Mouse (Mus musculus) heart, adult 11 months (tissue): ENCODE data around the gene Etfbkmt.
"Not testable (repeated sequence)": the region's sequence is repeated elsewhere in the genome, so short reads cannot be mapped to it uniquely, and the experiment has no call there.

Experiments used
- DNase-seq: peaks from one replicate; pipeline ENCODE4 v3.0.0; 2022

The Etfbkmt gene

DNA sequence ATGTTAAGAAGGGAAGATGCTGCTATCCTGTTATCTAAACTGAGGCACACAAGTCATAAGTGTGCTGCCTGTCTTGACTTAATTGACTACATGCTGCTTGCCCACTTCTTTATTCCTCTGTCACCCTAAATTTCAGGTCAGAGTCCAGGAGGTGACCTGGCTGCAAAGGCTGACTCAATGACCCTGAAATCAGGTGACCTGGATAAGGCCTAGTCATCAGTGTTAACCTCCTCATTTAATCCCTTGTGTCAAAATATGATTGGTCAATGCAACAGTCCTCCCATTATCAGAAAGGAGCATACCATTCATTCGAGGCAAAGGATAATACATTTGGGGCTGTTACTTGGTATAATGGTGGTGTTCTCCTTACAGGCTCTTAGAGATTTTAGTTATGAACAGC is at the start of gene Etfbkmt:
TSS of gene Etfbkmt (plus strand) at position 379 of the 400 bp plus-strand sequence.
- DNase-seq, result peak; percentile 22

DNA sequence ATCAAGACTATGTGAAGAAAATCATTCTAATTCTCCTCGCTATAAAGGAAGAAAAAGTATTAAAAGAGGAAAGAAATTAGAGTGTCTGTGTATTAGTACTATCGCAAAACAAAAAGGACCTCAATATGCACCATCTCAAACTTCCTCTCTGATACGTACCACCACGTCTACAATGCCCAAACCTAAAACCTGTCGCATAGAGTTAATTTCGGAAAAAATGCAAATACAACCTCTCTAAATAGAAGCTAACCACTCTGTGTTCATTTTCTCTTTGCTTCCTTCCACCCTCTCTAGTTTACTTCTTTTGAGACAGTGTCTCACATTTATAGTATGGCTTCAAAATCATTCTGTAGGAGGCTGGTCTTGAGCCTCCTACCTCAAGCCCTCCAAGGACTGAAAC is 47.2 kb upstream of the Etfbkmt start:
- DNase-seq, result no peak

DNA sequence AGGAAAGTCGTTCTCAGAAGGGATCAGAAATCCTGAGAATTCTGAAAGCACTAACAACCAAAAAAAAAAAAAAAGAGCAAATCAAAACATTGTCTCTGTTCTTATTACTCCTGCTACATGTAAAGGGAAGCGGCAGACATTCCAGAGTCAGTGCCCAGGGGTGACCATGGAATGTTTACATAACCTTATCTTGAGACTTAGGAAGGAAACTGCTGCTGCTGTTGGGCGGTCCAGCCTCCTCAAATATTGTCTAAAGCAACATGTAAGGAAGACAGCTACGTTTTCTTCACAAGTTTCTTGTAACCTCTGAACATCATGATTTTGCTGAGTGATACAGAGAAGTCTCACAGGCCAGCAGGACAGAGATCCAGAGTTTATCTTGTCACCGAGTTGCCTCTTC is 46.2 kb upstream of the Etfbkmt start:
- DNase-seq, result peak; percentile 96

DNA sequence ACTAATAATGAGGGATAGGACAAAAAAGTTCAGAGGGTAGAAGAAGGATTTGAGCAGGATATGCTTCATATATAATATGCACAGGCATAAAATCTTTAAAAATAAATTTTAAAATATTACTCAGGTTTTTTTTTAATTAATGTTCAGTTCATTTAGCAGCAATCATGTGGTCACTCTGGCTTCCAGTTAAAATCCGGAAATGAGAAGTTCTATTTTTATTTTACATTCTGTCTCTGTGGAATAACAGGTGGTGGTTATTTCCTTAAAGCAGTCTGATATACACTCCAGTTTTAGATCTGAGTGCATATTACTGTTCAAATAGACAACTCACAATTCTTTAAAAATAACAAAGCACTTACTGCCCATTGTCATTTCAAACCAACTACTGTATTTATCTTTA is 45.1 kb upstream of the Etfbkmt start:
- no peak for DNase-seq

DNA sequence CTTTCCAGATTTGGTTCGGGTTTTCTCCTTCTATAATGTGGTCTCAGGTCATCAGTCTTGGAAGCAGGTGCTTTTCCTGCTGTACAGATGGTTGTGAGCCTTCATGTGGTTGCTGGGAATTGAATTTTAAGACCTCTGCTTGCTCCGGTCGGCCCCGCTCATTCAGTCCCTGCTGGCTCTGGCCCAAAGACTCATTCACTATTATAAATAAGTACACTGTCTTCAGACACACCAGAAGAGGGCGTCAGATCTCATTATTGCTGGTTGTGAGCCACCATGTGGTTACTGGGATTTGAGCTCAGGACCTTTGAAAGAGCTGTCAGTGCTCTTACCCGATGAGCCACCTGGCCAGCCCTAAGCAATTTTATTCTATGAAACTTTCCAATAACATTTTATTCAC is 44.3 kb upstream of the Etfbkmt start:
- peak; percentile 84 for DNase-seq

DNA sequence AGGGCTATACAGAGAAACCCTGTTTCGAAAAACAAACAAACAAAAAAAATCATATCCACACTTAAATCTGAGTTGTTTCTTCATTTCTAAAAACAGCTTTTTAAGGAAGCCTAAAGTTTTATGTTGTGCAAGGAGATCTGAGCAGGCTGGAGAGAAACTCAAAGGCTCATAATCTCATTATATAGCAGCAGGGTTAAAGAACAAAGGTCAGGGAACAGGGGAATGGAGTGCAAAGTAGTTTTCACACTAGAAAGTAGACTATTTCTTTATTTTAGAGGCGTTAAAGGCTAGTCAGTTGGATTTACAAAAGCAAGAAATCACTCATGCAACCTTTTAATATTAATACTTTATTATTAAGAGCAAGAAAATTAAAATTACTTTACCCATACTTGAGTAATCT is 43.4 kb upstream of the Etfbkmt start:
- no peak for DNase-seq

DNA sequence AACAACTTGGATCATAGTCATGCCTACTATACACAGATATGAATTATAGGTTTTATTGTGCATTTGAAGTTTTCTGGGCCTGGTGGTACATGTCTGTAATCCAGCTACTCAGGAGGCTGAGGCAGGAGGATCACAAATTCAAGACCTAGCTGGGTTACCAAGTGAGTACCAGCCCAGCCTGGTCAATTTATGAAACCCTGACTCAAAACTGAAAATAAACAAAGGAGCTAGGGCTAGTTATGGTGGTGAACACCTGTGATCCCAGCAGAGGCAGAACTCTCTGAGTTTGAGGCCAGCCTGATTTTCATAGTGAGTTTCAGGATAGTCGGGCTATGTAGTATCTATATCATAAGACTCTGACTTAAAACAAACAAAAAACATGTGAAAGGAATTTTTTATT is 42.4 kb upstream of the Etfbkmt start:
- DNase-seq, result peak; percentile 35

DNA sequence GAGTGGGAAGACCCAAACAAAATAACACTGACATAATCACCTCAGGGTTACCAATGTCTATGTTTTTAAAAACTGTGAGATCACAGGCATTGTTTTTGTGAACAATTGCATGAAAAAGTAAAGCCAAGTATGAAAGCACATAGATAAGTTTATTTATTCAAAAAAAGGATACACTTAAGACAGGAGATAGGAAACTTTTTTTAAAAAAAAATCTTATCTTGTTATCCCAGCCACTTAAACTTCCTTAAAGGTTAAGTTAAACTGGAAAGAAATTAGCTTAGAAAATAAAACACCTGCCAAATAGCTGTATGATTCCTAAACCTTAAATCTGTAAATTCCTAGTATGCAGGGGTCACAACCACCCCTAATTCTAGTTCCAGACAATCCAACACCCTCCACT is 40.7 kb upstream of the Etfbkmt start:
- DNase-seq, result peak; percentile 22

DNA sequence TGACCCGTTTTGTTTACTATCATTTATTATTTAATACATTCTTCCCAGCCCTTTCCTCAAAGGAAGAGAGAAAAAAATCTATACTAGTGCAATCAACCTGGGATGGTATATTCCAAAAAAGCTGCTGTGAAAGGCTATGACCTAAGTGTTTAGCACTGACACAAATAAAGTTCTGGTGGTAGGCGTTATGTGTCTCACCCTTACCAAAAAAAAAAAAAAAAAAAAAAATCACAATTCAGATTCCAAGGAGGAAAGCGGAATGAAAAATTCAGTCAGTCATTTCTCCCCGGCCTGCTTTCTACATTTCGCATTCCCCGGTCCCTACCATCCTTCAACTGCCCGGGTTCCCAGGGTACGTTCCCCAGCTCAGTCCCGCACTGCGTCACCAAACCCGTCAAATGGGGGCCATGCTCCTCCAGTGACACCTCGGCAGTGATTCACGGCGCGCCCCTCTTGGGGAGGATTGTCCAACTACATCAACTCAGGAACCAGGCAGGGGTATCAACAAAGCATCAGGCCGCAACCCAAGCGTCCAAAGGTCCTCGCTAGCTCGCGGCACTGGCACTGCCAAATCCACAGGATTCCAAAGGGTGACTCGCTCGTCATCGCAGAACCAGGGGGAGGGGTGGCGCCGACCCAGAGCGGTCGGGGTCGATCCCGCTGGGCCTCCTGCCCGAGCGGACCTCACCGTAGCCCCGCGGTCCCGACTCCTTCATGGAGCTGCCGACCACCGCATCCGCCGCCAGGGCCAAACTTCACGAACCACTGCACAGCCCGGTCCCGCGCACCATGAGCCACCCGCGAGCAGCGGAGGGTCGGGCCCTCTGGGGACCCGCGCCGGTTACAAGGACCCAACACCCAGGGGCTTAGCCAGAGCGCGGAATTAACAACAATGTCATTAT is 39.2 kb upstream of the Etfbkmt start:
- DNase-seq, result peak; percentile 97

DNA sequence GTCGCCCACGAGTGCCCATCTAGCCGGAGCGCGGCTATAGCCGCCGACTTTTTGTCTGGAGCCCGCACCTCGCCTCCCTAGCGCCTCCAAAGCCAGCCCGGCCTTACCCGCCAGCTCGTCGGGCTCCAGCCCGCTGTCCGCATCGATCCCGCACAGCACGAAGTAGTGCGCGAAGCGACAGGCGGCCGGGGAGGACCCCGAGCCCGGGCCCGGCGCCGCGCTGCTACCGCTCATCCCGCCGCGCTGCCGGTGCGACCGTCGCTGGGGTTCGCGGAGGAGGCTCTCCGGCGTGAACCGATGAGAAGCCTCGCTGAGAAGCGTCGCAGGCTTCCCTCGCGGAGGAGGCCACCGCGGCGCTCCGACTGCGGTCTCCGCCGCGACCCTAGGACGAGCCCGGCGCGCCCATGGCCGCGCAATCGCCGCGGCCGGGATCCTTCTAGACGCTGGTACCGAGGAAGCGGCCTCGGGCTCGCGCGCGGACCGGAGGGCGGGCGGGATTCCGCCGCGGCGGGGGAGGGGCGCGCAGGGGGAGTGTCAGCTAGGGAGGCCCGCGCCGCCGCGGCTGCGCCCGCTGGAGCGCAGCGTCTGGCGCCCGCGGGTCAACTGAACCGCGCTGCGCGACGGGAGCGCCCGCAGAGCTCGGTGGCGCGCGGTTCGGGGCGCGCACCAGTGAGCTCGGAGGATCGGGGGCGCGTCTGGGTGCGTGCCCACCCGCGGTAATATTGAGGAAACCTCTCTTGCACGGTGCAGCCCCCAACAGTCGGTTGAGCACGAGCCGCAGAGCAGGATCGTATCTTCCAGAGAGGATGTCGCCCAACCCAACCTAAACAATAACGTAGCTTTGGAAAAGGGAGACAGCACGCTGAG is 38.3 kb upstream of the Etfbkmt start, which contains the start of gene Dennd5b:
TSS of gene Dennd5b (minus strand) at position 605 of the 867 bp plus-strand sequence.
- DNase-seq, result peak; percentile 99

DNA sequence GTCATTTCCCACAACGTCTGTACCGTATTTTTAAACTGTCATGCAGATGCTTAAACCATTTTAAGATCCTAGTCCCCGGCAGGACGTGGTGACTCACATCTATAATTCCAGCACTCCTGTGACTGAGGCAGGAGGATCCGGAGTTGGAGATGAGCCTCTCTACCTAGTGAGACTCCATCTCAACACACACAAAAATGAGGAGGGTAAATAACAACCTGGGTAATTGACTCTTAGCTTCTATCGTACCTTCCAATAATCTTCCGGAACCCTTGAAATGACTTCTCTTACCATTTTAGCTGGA is 37.8 kb upstream of the Etfbkmt start:
- no peak for DNase-seq

DNA sequence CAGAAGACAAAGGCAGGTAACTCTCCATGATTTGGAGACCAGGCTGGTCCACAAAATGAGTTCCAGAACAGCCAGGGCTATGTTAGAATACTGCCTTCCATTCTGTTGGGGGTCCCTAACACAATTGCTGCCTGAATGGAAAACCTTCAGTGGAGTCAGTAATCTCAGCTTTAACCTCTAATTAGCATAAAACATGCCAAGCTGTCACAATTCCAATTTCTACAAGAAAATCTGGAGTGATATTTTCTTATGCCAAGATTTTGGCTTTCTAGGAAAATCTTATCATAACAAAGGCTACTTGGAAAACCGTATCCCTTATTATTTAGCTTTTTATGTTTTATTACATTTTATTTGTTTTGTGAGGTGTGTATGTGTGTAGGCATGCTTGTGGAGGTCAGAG is 36.2 kb upstream of the Etfbkmt start:
- no peak for DNase-seq

DNA sequence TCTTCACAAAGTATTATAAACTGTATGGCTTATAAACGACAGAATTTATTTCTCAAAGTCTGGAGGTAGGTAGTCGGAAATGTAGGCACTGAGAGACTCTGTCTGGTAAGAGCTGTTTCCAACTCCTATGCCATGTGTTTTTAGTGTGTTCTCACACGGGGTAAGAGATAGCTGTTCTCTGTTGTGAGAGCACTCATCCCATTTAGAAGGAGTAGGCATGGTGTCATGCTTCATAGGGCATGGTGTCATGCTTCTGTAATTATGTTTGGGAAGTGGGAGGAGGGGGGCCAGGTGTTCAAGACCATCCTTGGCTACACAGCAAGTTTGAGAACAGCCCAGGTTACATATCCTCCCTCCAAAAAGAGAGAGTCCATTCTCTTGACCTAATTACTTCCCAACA is 32.0 kb upstream of the Etfbkmt start:
- DNase-seq, result peak; percentile 37

DNA sequence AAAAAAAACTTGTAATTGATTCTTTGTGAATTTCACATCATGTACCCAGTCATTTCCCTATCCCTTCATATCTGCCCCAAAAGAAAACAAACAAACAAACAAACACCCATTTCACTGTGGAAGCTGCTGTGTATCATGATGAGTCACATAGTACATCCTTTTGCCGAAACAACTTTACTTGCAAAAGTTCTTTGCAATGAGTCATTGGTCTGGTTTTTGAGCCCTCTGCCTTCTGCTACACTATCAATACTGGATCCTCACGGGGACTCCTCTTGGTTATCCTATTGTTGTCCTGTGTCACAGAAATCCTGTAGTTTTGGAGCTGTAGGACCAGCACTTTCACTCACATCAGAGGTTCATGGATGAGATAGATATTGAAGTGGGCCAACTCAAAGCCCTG is 30.7 kb upstream of the Etfbkmt start:
- DNase-seq, result no peak

DNA sequence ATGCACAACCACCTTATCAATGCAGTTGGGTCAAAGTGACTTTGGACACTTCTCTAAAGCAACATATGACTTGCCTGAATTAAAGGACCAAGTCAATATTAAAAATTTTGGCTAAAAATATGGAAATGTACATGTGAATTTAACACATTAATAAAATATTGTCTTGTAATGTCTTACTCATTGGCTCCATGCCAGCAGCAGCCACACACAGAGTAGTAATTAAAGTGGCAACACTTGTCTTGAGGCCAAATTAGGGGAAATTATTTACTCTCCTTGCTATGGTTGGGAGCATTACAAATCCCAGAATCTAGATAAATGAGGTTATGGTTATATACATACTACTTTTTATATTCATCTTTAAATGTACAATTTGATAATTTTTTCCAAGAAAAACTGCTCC is 22.7 kb upstream of the Etfbkmt start:
- peak; percentile 25 for DNase-seq

DNA sequence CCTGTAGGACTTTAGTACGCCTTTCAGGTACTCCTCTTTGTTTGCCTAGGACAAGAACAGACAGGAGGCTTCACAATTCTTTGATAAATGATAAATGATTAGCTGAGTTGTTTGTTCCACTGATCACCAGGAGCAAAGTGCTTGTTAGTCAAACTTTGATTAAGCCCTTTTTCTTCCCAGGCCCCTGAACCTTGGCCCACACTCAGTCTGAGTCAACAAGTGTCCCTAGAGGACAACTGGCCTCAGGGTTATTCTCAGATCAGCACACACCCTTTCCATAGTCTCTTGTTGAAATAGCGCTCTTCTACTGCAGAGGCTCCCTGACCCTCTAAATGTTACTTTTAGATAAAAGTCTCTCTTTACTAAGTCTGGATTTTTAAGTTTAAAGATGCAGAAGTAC is 20.7 kb upstream of the Etfbkmt start:
- peak; percentile 96 for DNase-seq

DNA sequence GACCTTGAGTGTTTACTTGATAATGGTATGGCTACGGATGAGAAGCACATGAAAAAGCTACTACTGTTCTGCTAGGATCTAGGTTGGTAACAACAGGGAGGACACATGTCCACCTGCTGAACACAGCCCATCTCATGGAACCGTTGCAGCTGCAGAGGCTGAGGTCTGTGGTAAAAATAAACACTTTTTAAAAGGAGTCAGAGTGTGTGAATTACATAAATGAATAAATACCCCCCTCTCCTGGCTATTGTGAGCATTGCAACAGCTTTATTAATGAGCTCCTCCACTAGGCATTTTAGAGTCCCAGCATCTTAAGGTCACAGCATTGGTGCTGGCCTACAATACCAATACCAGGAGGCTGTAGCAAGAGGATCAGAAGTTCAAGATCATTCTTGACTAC is 19.8 kb upstream of the Etfbkmt start:
- peak; percentile 93 for DNase-seq

DNA sequence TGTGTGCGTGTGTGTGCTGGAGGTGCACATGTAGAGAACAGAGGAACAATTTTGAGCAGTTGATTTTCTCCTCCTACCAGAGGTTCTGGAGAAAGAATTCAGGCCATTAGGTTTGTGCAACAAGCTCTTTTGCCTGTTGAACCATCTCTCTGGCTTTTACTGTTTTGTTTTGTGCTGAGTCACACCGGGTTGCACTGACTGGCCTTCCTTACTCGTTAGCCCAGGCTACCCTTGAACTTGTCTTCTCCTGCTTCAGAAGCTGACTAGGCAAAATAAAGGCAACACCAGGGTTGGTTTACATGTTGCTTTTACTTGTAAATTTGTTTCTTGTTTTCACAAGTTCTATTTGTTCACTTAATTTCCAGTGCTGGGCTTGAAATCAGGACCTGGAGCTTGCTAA is 16.6 kb upstream of the Etfbkmt start:
- peak; percentile 61 for DNase-seq

DNA sequence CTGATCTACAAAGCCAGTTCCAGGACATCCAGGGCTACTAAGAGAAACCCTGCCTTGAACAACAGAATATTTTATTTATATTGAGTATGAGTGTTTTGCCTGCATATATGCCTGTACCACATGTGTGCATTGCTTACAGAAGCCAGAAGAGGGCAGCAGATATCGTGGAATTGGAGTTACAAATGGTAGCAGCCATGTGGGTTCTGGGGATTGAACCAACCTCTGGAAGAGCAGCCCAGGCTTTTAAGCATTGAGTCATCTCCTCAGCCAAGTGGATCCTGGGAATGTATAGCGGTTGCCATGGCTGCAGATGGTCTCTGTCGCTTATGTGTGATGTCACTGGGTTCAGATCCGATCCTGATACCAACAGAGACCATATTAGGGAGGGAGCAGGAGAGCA is 13.0 kb upstream of the Etfbkmt start:
- peak; percentile 90 for DNase-seq

DNA sequence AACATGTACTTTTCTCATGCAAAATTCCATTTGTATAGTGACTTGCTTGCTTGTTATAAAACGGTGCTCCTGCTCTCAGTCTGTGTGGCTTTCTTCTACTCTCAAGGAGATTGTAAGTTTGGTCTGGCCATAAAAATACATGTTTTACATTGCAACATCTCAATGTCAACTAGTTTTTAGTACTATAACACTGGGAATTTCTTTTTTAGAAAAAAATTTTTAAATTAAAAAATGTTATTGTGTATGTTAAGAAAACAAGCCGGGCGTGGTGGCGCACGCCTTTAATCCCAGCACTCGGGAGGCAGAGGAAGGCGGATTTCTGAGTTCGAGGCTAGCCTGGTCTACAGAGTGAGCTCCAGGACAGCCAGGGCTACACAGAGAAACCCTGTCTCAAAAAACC is 9.8 kb upstream of the Etfbkmt start, which contains the start of gene Gm10203:
TSS of gene Gm10203 (plus strand) at position 301 of the 400 bp plus-strand sequence.
- DNase-seq, result not testable (repeated sequence)

DNA sequence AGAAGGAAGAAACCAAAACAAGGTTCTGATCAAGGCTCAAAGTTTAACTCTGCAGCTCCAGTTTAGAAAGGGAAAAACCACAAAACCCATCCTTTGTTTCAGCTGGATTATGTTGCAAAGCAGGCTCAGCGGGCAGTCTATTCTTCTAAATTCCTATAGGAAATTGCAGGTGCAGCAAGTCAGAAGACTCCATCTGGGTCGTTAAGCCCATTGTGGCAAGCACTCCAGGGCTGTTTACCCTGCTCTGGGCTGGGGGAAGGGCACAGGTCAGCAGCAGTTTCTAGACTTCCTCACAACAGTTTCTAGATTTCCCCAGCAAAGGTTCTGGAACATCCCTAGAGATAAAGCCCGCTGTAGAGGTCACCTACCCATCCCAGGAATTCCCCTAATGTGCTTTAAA is 8.5 kb upstream of the Etfbkmt start:
- peak; percentile 29 for DNase-seq

DNA sequence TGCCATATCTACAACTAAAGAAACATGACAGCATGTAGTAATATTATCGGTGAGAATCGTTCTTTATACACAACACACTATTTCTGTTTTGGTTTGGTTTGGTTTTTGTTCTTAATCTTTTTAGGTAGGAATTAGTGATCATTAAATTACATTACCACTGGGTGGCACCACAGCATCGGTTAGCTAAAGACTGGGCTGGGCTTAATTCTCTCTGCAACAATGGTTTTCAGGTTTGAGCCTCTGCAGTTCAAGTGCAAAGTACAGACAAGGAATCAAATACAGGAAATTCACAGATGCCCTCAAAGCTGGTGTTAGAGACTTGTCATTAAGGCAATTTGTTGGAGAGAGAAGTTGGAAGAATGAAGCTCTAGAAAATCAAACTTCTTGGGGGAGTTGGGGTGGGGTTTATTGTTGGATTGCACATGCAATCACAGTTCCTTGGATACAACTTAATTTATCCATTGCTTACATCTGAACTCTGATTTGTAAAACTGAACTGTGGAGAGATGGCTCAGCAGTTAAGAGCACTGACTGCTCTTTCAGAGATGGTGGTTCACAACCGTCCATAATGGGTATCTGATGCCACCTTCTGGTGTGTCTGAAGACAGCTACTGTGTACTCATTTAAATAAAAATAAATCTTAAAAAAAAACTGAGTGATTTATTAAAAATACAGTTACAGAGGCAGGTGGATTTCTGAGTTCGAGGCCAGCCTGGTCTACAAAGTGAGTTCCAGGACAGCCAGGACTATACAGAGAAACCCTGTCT is 7.2 kb upstream of the Etfbkmt start:
- peak; percentile 76 for DNase-seq
